Mouse (Mus musculus): ENCODE data around the gene Gm17334. TPM values are rescaled to one million over a fixed set of nuclear protein-coding genes. Genes with fewer than 3 reads are reported as not detected.

Gene Gm17334
- polyA plus RNA-seq, 1 experiment: not detected

GRCm38 (mm10) chr11:53786058-53787031 is 13.4 kb upstream of the Gm17334 start:
- Histone ChIP-seq H3K27ac (ENCODE audit: insufficient read depth, low read length) (no peak overlapping the region), H3K4me3 (ENCODE audit: insufficient read depth, low read length) (no peak overlapping the region), H3K4me1 (ENCODE audit: control insufficient read depth, insufficient read depth, low read length) (no peaks in the 10 kb centered on the region)
- TF ChIP-seq CTCF (IDR thresholded peaks at IDR 0.05; ENCODE audit: borderline replicate concordance, insufficient read depth, low read length): no peak
- TF ChIP-seq POLR2A (IDR thresholded peaks at IDR 0.05; ENCODE audit: low read depth, low read length): no peak

GRCm38 (mm10) chr11:53785311-53785936 is 12.4 kb upstream of the Gm17334 start:
- Histone ChIP-seq H3K4me3 (ENCODE audit: insufficient read depth, low read length) (no peak overlapping the region), H3K4me1 (ENCODE audit: control insufficient read depth, insufficient read depth, low read length) (no peaks in the 10 kb centered on the region), H3K27ac (ENCODE audit: insufficient read depth, low read length) (no peak overlapping the region)
- TF ChIP-seq CTCF (IDR thresholded peaks at IDR 0.05; ENCODE audit: borderline replicate concordance, insufficient read depth, low read length) (no peak), POLR2A (IDR thresholded peaks at IDR 0.05; ENCODE audit: low read depth, low read length) (no peak)

- no peaks in the 10 kb centered on the region for H3K4me1 ChIP-seq (ENCODE audit: control insufficient read depth, insufficient read depth, low read length)
- no peak for TF ChIP-seq POLR2A (IDR thresholded peaks at IDR 0.05; ENCODE audit: low read depth, low read length)
- no peak for TF ChIP-seq CTCF (IDR thresholded peaks at IDR 0.05; ENCODE audit: borderline replicate concordance, insufficient read depth, low read length)
- no peak overlapping the region for H3K4me3 ChIP-seq (ENCODE audit: insufficient read depth, low read length)
- H3K27ac ChIP-seq (ENCODE audit: insufficient read depth, low read length): no peak overlapping the region
Measured at GRCm38 (mm10) chr11:53783288-53783687, 10.3 kb upstream of the Gm17334 start.

GRCm38 (mm10) chr11:53781964-53782363 is 9.0 kb upstream of the Gm17334 start:
- no peak for TF ChIP-seq CTCF (IDR thresholded peaks at IDR 0.05; ENCODE audit: borderline replicate concordance, insufficient read depth, low read length)
- TF ChIP-seq POLR2A (IDR thresholded peaks at IDR 0.05; ENCODE audit: low read depth, low read length): no peak
- H3K4me3 ChIP-seq (ENCODE audit: insufficient read depth, low read length): no peak overlapping the region
- no peak overlapping the region for H3K27ac ChIP-seq (ENCODE audit: insufficient read depth, low read length)
- H3K4me1 ChIP-seq (ENCODE audit: control insufficient read depth, insufficient read depth, low read length): no peaks in the 10 kb centered on the region

- H3K4me1 ChIP-seq (ENCODE audit: control insufficient read depth, insufficient read depth, low read length): no peaks in the 10 kb centered on the region
- TF ChIP-seq CTCF (IDR thresholded peaks at IDR 0.05; ENCODE audit: borderline replicate concordance, insufficient read depth, low read length) (no peak), POLR2A (IDR thresholded peaks at IDR 0.05; ENCODE audit: low read depth, low read length) (no peak)
- no peak overlapping the region for H3K27ac ChIP-seq (ENCODE audit: insufficient read depth, low read length)
- H3K4me3 ChIP-seq (ENCODE audit: insufficient read depth, low read length): no peak overlapping the region
Measured at GRCm38 (mm10) chr11:53781201-53781775, 8.3 kb upstream of the Gm17334 start.

GRCm38 (mm10) chr11:53780262-53780661 is 7.3 kb upstream of the Gm17334 start:
- no peak for TF ChIP-seq POLR2A (IDR thresholded peaks at IDR 0.05; ENCODE audit: low read depth, low read length)
- no peak for TF ChIP-seq CTCF (IDR thresholded peaks at IDR 0.05; ENCODE audit: borderline replicate concordance, insufficient read depth, low read length)
- Histone ChIP-seq H3K4me3 (ENCODE audit: insufficient read depth, low read length) (no peak overlapping the region), H3K4me1 (ENCODE audit: control insufficient read depth, insufficient read depth, low read length) (no peaks in the 10 kb centered on the region)

GRCm38 (mm10) chr11:53779808-53780207 is 6.8 kb upstream of the Gm17334 start:
- Histone ChIP-seq H3K4me3 (ENCODE audit: insufficient read depth, low read length) (no peak overlapping the region), H3K27ac (ENCODE audit: insufficient read depth, low read length) (no peak overlapping the region), H3K4me1 (ENCODE audit: control insufficient read depth, insufficient read depth, low read length) (no peaks in the 10 kb centered on the region)
- TF ChIP-seq CTCF (IDR thresholded peaks at IDR 0.05; ENCODE audit: borderline replicate concordance, insufficient read depth, low read length) (no peak), POLR2A (IDR thresholded peaks at IDR 0.05; ENCODE audit: low read depth, low read length) (no peak)

More at GRCm38 (mm10) chr11:53780262-53780661, 7.3 kb upstream of the Gm17334 start:
- no peak overlapping the region for H3K27ac ChIP-seq (ENCODE audit: insufficient read depth, low read length)

- no peaks in the 10 kb centered on the region for H3K4me1 ChIP-seq (ENCODE audit: control insufficient read depth, insufficient read depth, low read length)
- no peak overlapping the region for H3K27ac ChIP-seq (ENCODE audit: insufficient read depth, low read length)
- no peak overlapping the region for H3K4me3 ChIP-seq (ENCODE audit: insufficient read depth, low read length)
Measured at GRCm38 (mm10) chr11:53778455-53778854, 5.5 kb upstream of the Gm17334 start.

GRCm38 (mm10) chr11:53777736-53778135 is 4.7 kb upstream of the Gm17334 start:
- TF ChIP-seq POLR2A (IDR thresholded peaks at IDR 0.05; ENCODE audit: low read depth, low read length) (no peak), CTCF (IDR thresholded peaks at IDR 0.05; ENCODE audit: borderline replicate concordance, insufficient read depth, low read length) (no peak)
- no peaks in the 10 kb centered on the region for H3K4me1 ChIP-seq (ENCODE audit: control insufficient read depth, insufficient read depth, low read length)
- no peak overlapping the region for H3K27ac ChIP-seq (ENCODE audit: insufficient read depth, low read length)
- H3K4me3 ChIP-seq (ENCODE audit: insufficient read depth, low read length): no peak overlapping the region

More at GRCm38 (mm10) chr11:53778455-53778854, 5.5 kb upstream of the Gm17334 start:
- TF ChIP-seq POLR2A (IDR thresholded peaks at IDR 0.05; ENCODE audit: low read depth, low read length) (no peak), CTCF (IDR thresholded peaks at IDR 0.05; ENCODE audit: borderline replicate concordance, insufficient read depth, low read length) (no peak)
